Mouse (Mus musculus) MEL (cell line): ENCODE results near the gene Cbr4.

ENCODE experiments used
- MXI1 ChIP-seq: IDR thresholded peaks from 2 replicates; pipeline ENCODE4 v1.6.1; 2011; ENCODE audit warnings: mild to moderate bottlenecking, low read depth, low read length, improper control_type of control experiment
- NRF1 ChIP-seq: IDR thresholded peaks from 2 replicates; pipeline ENCODE4 v1.6.1; 2014; ENCODE audit warnings: low read depth, mild to moderate bottlenecking, inconsistent platforms, low read length, improper control_type of control experiment, moderate library complexity; ENCODE audit not compliant: poor library complexity, insufficient read depth, severe bottlenecking
- USF1 ChIP-seq: IDR thresholded peaks from 2 replicates; pipeline ENCODE4 v1.6.1; 2014; ENCODE audit warnings: low read depth, mild to moderate bottlenecking, inconsistent platforms, low read length, improper control_type of control experiment, moderate library complexity

GRCm38 (mm10) chr8:61487597-61488156 is at the start of gene Cbr4:
- TF ChIP-seq NRF1 = peak; percentile 34; the same call in 1 of the 2 replicates
- peak; percentile 92 for TF ChIP-seq MXI1
- peak; percentile 61 for TF ChIP-seq USF1
